Comparison of ENCODE assay signal across 15 mouse cellular contexts in the genomic region with DNA sequence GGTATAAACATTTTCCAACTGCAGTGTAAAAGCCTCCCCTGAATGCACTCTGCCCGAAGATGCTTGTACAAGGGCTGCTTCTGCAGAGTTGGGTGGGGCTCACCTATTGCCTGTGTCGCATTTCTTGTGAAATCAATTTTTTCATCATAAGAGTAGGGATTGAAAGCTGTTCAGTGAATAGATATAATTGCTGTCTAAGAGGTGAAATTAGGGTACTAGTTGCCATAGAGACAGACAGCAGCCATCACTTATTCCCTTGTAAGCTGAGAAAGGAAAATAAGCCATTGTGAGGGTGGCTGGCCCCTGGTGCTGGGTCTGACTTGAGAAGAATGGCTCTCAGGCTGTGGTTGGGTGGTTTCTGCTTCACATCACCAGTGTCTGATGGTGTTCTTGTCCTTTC.
DNase-seq lines count a peak whose midpoint lies in the region; ATAC-seq lines count a peak whose summit lies in the region.
"Had no signal": no experiment of that assay in that cellular context is flagged by ENCODE, and none has a peak within 500 bp of the region (broad histone marks: within the 10 kb centered on the region; RNA-seq: fewer than 3 reads in every experiment).

No protein-coding gene starts in this region.

- H3K4me1 ChIP-seq in embryonic facial prominence, embryonic 10.5 days = peaks cover 24% of the 10 kb centered on the region
- peaks cover 3% of the 10 kb centered on the region; the same call in 1 of the 2 replicates for H3K4me1 ChIP-seq in hindbrain, embryonic 11.5 days (replicated peaks; ENCODE audit: control insufficient read depth, insufficient read depth, low read length)
- H3K4me1 ChIP-seq in midbrain, embryonic 14.5 days (ENCODE audit: control insufficient read depth, insufficient read depth, low read length) = peaks cover 23% of the 10 kb centered on the region
- H3K4me1 ChIP-seq: liver, embryonic 15.5 days had no signal

- H3K27ac ChIP-seq in embryonic facial prominence, embryonic 10.5 days (replicated peaks) = no peak overlapping the region
- H3K27ac ChIP-seq in hindbrain, embryonic 11.5 days (ENCODE audit: low read depth, low read length) = peak overlapping the region; percentile 75
- peak overlapping the region; percentile 41 for H3K27ac ChIP-seq in midbrain, embryonic 14.5 days (replicated peaks; ENCODE audit: low read depth, low read length)
- H3K27ac ChIP-seq: liver, embryonic 15.5 days had no signal

- peak; percentile 76 for ATAC-seq in hindbrain, embryonic 11.5 days (ENCODE audit: low FRiP score)
- peak; percentile 49; the same call in 1 of the 2 replicates for ATAC-seq in midbrain, embryonic 14.5 days (ENCODE audit: low FRiP score, low TSS enrichment)

- no peaks in the 10 kb centered on the region for H3K27me3 ChIP-seq in embryonic facial prominence, embryonic 10.5 days (replicated peaks; ENCODE audit: low read depth, poor library complexity, severe bottlenecking)
- H3K27me3 ChIP-seq in hindbrain, embryonic 11.5 days (ENCODE audit: control insufficient read depth, insufficient read depth, low read length) = no peaks in the 10 kb centered on the region; the same call in 1 of the 2 replicates
- H3K27me3 ChIP-seq in midbrain, embryonic 14.5 days (ENCODE audit: control insufficient read depth, insufficient read depth, low read length) = no peaks in the 10 kb centered on the region
- H3K27me3 ChIP-seq: liver, embryonic 15.5 days had no signal

- peak; percentile 33 for DNase-seq in Muller cell, postnatal 12 days (ENCODE audit: inconsistent ontology term)
- DNase-seq in embryonic facial prominence, embryonic 10.5 days (ENCODE audit: low spot score) = peak; percentile 18
- peak; percentile 41 for DNase-seq in hindbrain, embryonic 11.5 days (ENCODE audit: low spot score)
- peak; percentile 41 for DNase-seq in midbrain, embryonic 14.5 days
- no peak for DNase-seq in left cerebral cortex, adult 8-10 months (ENCODE audit: low spot score in 2 of 2)
- DNase-seq in adrenal gland, adult 8-10 months = no peak
- DNase-seq in c-Kit-positive CD71-positive TER-119-positive erythroid progenitor cells, embryonic 14.5 days (ENCODE audit: low spot score) = no peak
- DNase-seq in layer of hippocampus, adult 9-11 months = no peak
- DNase-seq: B cell, adult 2 months; cerebellum, postnatal 25 days; heart, adult 11 months; heart, postnatal 10 days; kidney, postnatal 10 days; right cerebral cortex, postnatal 4 days had no signal

- 66% methylated on average over 2 of the region's 2 CpGs for WGBS in embryonic facial prominence, embryonic 10.5 days
- 24% methylated on average over 2 of the region's 2 CpGs for WGBS in hindbrain, embryonic 11.5 days
- 17% methylated on average over 2 of the region's 2 CpGs for WGBS in midbrain, embryonic 14.5 days

- H3K4me2 ChIP-seq in hindbrain, embryonic 11.5 days (replicated peaks; ENCODE audit: low read depth, low read length) = no peak overlapping the region
- H3K4me2 ChIP-seq in midbrain, embryonic 14.5 days (ENCODE audit: low read length) = no peak overlapping the region
- H3K4me2 ChIP-seq: liver, embryonic 15.5 days had no signal

- H3K4me3 ChIP-seq in embryonic facial prominence, embryonic 10.5 days = no peak overlapping the region
- no peak overlapping the region for H3K4me3 ChIP-seq in hindbrain, embryonic 11.5 days (ENCODE audit: low read depth, low read length)
- H3K4me3 ChIP-seq in midbrain, embryonic 14.5 days (replicated peaks; ENCODE audit: low read depth, low read length) = no peak overlapping the region
- H3K4me3 ChIP-seq: liver, embryonic 15.5 days had no signal

- H3K9ac ChIP-seq in hindbrain, embryonic 11.5 days (ENCODE audit: low read depth, low read length) = no peak overlapping the region
- H3K9ac ChIP-seq in midbrain, embryonic 14.5 days (replicated peaks; ENCODE audit: low read length) = no peak overlapping the region
- H3K9ac ChIP-seq: liver, embryonic 15.5 days had no signal

- H3K9me3 ChIP-seq in embryonic facial prominence, embryonic 10.5 days = no peaks in the 10 kb centered on the region
- H3K9me3 ChIP-seq in hindbrain, embryonic 11.5 days (ENCODE audit: control insufficient read depth, low read length) = no peaks in the 10 kb centered on the region
- no peaks in the 10 kb centered on the region for H3K9me3 ChIP-seq in midbrain, embryonic 14.5 days (ENCODE audit: control insufficient read depth, low read length)
- H3K9me3 ChIP-seq: liver, embryonic 15.5 days had no signal

- no peaks in the 10 kb centered on the region for H3K36me3 ChIP-seq in embryonic facial prominence, embryonic 10.5 days (replicated peaks)
- no peaks in the 10 kb centered on the region for H3K36me3 ChIP-seq in hindbrain, embryonic 11.5 days (ENCODE audit: control insufficient read depth, insufficient read depth, low read length)
- no peaks in the 10 kb centered on the region for H3K36me3 ChIP-seq in midbrain, embryonic 14.5 days (ENCODE audit: control insufficient read depth, insufficient read depth, low read length)
- H3K36me3 ChIP-seq: liver, embryonic 15.5 days had no signal

Comparison
In these comparisons a context has a peak if more than half of its experiments do, and no peak if none do; other contexts are left out.
1. DNase-seq: peak in Muller cell, postnatal 12 days (single experiment), embryonic facial prominence, embryonic 10.5 days (single experiment), hindbrain, embryonic 11.5 days (single experiment) and midbrain, embryonic 14.5 days (single experiment); none in left cerebral cortex, adult 8-10 months (0 of 2), adrenal gland, adult 8-10 months (single experiment), c-Kit-positive CD71-positive TER-119-positive erythroid progenitor cells, embryonic 14.5 days (single experiment) and layer of hippocampus, adult 9-11 months (single experiment).